Mouse (Mus musculus): ENCODE data around the gene 4930558K02Rik. TPM values are rescaled to one million over a fixed set of nuclear protein-coding genes. Genes with fewer than 3 reads are reported as not detected.

4930558K02Rik gene
- polyA plus RNA-seq, 1 experiment from 2014 or later, result not detected

DNA sequence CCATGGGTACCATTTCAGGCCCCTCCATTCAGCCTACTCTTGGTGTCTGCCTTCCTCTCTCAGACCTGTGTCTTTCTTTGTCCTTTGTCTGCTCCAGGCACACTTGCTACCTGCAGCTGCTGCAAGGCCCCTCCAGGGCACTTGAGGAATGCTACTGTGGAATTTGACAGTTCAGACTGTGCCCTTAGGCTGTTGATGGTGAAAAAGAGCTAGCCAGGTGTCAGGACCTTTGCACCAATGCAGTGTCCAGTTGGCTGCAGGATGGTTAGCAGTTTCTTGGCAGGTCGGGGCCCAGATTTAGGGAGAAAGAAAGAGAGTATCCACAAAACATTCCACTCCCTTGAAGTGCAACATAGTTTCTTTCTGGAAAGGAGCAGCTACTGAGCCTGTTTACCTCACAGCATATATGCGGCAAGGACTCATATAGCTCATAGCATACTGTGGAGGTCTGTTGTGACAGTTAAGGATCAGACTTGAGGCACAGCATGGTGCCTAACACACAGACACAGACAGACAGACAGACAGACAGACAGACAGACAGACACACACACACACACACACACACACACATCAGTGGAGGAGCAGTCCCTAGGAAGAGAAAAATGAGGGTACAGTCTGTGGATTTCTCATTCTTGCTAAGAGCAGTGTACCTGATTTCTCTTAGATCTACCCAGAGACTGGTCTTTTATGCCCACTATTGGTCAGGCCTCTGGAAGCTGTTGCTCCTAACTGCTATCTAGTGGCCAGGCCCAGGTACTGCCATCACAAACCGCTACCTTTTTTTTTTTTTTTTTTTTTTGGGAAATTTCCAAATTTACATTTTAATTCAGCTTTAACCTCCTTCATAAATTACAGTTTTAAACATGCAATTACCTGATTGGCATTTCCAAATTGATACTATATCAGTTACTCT is 16.7 kb downstream of the 4930558K02Rik start:
- no peak for ATAC-seq (ENCODE audit: insufficient number of reproducible peaks, insufficient read depth, low FRiP score, low read depth)
- Histone ChIP-seq H3K9ac (ENCODE audit: low read length) (no peak overlapping the region), H3K27ac (replicated peaks in 1 of 2; ENCODE audit: control insufficient read depth in 1 of 2, insufficient read depth in 1 of 2, low read depth in 2 of 2, low read length in 2 of 2) (no peak overlapping the region), H3K4me1 (ENCODE audit: control insufficient read depth in 2 of 2, insufficient read depth in 2 of 2, low read length in 2 of 2) (peaks cover 0 to 2% of the 10 kb centered on the region in 2 experiments; a peak in 2 of 4 replicates), H3K9me3 (ENCODE audit: control insufficient read depth, low read length) (no peaks in the 10 kb centered on the region), H3K4me2 (ENCODE audit: low read length) (no peak overlapping the region), H3K36me3 (ENCODE audit: control insufficient read depth, insufficient read depth, low read length) (no peaks in the 10 kb centered on the region), H3K4me3 (ENCODE audit: control insufficient read depth in 1 of 2, insufficient read depth in 1 of 2, low read depth in 1 of 2, low read length in 2 of 2) (no peak overlapping the region), H3K27me3 (ENCODE audit: control insufficient read depth, insufficient read depth, low read length) (no peaks in the 10 kb centered on the region)
- WGBS, result 49% methylated on average over 3 of the region's 3 CpGs

DNA sequence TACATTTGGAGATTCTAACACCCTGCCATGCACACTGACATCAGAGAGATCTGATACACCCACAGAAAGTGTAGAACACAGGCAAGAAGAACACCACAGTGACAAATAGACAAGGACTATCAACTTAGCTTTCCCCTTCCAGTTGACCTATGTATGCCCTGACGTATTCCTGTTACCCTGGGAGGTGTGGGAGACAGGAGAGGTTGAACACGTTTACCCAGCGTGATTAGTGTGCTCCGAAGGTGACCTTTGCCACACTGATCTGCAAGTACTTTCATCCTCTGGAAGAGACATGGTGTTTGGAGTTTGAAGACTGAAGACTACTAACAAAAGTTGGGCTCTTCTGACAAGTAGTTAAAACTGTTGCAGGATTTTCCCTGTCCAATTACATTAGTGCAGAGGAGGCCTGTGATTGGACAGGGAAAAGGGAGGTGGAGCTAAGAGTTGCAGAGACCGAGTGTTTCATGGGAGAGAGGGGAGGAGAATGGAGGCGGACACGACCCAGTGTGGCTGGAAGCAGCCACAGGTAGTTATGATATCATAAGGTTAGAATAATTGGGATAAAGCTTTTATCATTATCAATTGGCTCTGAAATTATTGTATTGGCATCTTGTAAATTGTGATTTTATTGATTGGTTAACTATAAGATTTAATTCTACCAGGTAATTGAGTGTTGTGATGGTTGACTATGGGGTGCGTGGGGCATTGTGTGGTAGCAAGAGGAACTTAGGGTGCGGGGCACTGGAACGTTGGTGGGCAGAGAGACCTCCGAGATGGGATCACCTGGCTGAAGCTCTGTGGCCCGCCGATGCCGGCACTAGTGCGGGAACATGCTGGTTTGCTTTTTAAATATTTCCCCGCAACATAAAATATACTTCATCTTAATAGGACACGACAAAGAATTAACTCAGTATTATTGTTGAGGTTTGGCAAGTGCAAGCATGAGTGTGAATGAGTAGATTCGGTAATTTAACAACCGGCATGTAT is 21.2 kb downstream of the 4930558K02Rik start:
- no peak overlapping the region for H3K27ac ChIP-seq (replicated peaks in 1 of 2; ENCODE audit: control insufficient read depth in 1 of 2, insufficient read depth in 1 of 2, low read depth in 2 of 2, low read length in 2 of 2)
- H3K9ac ChIP-seq (ENCODE audit: low read length), result no peak overlapping the region
- no peak for ATAC-seq (ENCODE audit: insufficient number of reproducible peaks, insufficient read depth, low FRiP score, low read depth)
- no peak overlapping the region for H3K4me2 ChIP-seq (ENCODE audit: low read length)
- no peaks in the 10 kb centered on the region for H3K9me3 ChIP-seq (ENCODE audit: control insufficient read depth, low read length)
- no peak overlapping the region for H3K4me3 ChIP-seq (ENCODE audit: control insufficient read depth in 1 of 2, insufficient read depth in 1 of 2, low read depth in 1 of 2, low read length in 2 of 2)
- H3K4me1 ChIP-seq (ENCODE audit: control insufficient read depth in 2 of 2, insufficient read depth in 2 of 2, low read length in 2 of 2), result peaks cover 0 to 2% of the 10 kb centered on the region in 2 experiments; a peak in 2 of 4 replicates
- H3K36me3 ChIP-seq (ENCODE audit: control insufficient read depth, insufficient read depth, low read length), result no peaks in the 10 kb centered on the region
- WGBS, result 72% methylated on average over 19 of the region's 19 CpGs
- no peaks in the 10 kb centered on the region for H3K27me3 ChIP-seq (ENCODE audit: control insufficient read depth, insufficient read depth, low read length)

DNA sequence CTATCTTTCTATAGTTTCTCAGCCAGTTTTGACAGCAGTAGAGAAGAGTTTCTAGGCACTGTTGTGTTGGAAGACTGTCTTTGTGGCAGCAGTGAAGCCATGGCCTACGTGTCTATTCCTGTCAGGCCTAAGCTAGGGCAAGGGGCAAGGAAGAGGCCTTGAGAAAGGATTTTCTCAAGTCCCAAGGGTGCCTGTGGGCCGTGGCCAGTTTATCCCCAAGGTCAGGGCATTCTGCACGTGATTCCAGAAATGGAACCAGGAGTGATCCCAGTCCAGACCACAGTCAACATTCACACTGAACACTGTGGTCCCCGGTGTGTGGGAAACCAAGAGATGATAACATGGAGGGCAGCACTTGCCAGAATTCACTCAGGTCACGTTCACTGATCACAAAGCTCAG is 23.6 kb downstream of the 4930558K02Rik start:
- Histone ChIP-seq H3K27me3 (ENCODE audit: control insufficient read depth, insufficient read depth, low read length) (no peaks in the 10 kb centered on the region), H3K9ac (ENCODE audit: low read length) (no peak overlapping the region), H3K4me2 (ENCODE audit: low read length) (no peak overlapping the region), H3K4me1 (ENCODE audit: control insufficient read depth in 2 of 2, insufficient read depth in 2 of 2, low read length in 2 of 2) (no peaks in the 10 kb centered on the region; a peak in 1 of 4 replicates), H3K4me3 (ENCODE audit: control insufficient read depth in 1 of 2, insufficient read depth in 1 of 2, low read depth in 1 of 2, low read length in 2 of 2) (no peak overlapping the region), H3K27ac (replicated peaks in 1 of 2; ENCODE audit: control insufficient read depth in 1 of 2, insufficient read depth in 1 of 2, low read depth in 2 of 2, low read length in 2 of 2) (no peak overlapping the region), H3K36me3 (ENCODE audit: control insufficient read depth, insufficient read depth, low read length) (no peaks in the 10 kb centered on the region), H3K9me3 (ENCODE audit: control insufficient read depth, low read length) (no peaks in the 10 kb centered on the region)
- 51% methylated on average over 5 of the region's 5 CpGs for WGBS
- ATAC-seq (ENCODE audit: insufficient number of reproducible peaks, insufficient read depth, low FRiP score, low read depth), result no peak

DNA sequence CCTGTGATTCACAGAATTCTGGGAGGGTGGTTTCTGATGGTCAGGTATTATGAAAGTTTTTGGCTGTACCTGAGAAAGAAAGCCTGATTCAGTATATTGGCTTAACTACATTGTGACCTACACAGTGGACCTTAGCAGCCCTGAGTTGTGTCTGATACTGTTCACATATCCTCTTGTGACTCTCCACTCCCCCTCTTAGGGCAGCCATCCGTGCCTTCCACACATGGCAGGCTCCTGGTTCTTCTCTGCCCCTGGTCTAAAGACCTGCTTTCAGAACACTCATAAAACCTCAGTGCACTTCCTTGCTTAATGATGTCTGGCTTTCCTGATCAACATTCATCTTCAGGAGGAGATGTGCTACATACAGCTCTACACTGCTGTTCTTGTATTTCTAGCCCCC is 26.8 kb downstream of the 4930558K02Rik start:
- H3K27me3 ChIP-seq (ENCODE audit: control insufficient read depth, insufficient read depth, low read length), result no peaks in the 10 kb centered on the region
- no peak for ATAC-seq (ENCODE audit: insufficient number of reproducible peaks, insufficient read depth, low FRiP score, low read depth)
- no peak overlapping the region for H3K4me2 ChIP-seq (ENCODE audit: low read length)
- H3K27ac ChIP-seq (replicated peaks in 1 of 2; ENCODE audit: control insufficient read depth in 1 of 2, insufficient read depth in 1 of 2, low read depth in 2 of 2, low read length in 2 of 2), result no peak overlapping the region
- WGBS, result 45% methylated on average over 1 of the region's 1 CpGs
- H3K9ac ChIP-seq (ENCODE audit: low read length), result no peak overlapping the region
- H3K36me3 ChIP-seq (ENCODE audit: control insufficient read depth, insufficient read depth, low read length), result no peaks in the 10 kb centered on the region
- H3K4me3 ChIP-seq (ENCODE audit: control insufficient read depth in 1 of 2, insufficient read depth in 1 of 2, low read depth in 1 of 2, low read length in 2 of 2), result no peak overlapping the region
- H3K9me3 ChIP-seq (ENCODE audit: control insufficient read depth, low read length), result no peaks in the 10 kb centered on the region
- H3K4me1 ChIP-seq (ENCODE audit: control insufficient read depth in 2 of 2, insufficient read depth in 2 of 2, low read length in 2 of 2), result no peaks in the 10 kb centered on the region; a peak in 1 of 4 replicates

DNA sequence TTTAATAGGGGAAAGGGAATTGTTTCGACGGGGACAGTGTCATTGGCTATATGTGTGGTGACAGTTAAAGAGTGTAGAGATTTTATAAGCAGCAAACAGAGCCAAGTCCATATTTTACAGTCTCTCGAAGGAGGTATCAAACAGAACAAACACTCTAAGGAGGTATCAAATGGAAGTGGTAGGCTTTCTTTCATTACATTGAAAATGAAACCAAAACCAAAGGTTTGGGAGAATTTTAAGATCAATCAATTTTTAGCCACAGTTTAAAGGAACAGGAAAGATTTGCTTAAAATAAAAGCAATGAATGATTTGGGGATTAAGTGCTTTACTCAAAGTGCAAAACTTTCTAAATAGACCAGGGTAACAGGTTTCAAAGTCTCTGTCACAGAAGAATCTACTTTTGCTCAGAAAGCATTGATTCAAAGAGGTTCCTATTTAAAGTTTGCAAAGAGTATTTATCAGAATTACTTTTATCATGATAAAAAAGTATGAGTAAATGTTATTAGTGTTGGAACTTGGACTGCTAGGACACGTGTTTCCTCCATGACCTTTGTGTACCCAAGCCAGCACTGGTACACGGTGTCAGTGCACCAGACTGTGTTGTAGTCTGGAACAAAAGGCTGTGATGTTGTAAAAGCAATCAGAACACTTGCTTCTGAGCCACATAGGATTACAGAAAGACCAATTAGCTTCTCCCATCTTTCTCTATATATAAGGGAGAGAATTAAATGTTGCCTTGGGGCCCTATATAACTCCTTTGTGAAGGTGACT is 28.2 kb downstream of the 4930558K02Rik start:
- 74% methylated on average over 5 of the region's 5 CpGs for WGBS
- H3K9me3 ChIP-seq (ENCODE audit: control insufficient read depth, low read length), result no peaks in the 10 kb centered on the region

DNA sequence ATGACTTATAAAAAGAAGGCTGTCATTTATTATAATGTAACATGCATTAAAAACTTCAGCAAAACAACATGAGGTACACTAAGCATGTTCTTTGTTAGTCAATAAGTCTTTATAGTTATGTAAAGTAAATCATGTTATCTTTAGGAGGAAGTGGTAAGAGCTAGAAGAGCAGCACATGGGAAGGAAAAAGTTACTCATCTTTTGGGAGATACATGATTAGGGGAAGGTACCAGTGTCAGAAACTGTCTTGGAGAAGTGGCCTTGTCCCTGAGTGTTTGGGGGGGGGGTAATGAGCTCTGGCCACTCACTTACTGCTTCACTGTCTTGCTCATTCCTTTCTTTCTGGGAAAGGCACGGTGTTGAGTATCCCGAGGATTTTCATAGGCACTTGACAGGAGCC is 37.4 kb downstream of the 4930558K02Rik start:
- no peak overlapping the region for H3K9ac ChIP-seq (ENCODE audit: low read length)
- no peak for ATAC-seq (ENCODE audit: insufficient number of reproducible peaks, insufficient read depth, low FRiP score, low read depth)
- WGBS, result 70% methylated on average over 2 of the region's 2 CpGs

More for the DNA sequence above, 28.2 kb downstream of the 4930558K02Rik start:
- H3K4me3 ChIP-seq (ENCODE audit: control insufficient read depth in 1 of 2, insufficient read depth in 1 of 2, low read depth in 1 of 2, low read length in 2 of 2), result no peak overlapping the region
- H3K4me2 ChIP-seq (ENCODE audit: low read length), result no peak overlapping the region
- no peak overlapping the region for H3K9ac ChIP-seq (ENCODE audit: low read length)
- no peaks in the 10 kb centered on the region for H3K27me3 ChIP-seq (ENCODE audit: control insufficient read depth, insufficient read depth, low read length)
- no peaks in the 10 kb centered on the region for H3K36me3 ChIP-seq (ENCODE audit: control insufficient read depth, insufficient read depth, low read length)
- H3K4me1 ChIP-seq (ENCODE audit: control insufficient read depth in 2 of 2, insufficient read depth in 2 of 2, low read length in 2 of 2), result no peaks in the 10 kb centered on the region; a peak in 1 of 4 replicates
- no peak overlapping the region for H3K27ac ChIP-seq (replicated peaks in 1 of 2; ENCODE audit: control insufficient read depth in 1 of 2, insufficient read depth in 1 of 2, low read depth in 2 of 2, low read length in 2 of 2)
- ATAC-seq (ENCODE audit: insufficient number of reproducible peaks, insufficient read depth, low FRiP score, low read depth), result no peak

DNA sequence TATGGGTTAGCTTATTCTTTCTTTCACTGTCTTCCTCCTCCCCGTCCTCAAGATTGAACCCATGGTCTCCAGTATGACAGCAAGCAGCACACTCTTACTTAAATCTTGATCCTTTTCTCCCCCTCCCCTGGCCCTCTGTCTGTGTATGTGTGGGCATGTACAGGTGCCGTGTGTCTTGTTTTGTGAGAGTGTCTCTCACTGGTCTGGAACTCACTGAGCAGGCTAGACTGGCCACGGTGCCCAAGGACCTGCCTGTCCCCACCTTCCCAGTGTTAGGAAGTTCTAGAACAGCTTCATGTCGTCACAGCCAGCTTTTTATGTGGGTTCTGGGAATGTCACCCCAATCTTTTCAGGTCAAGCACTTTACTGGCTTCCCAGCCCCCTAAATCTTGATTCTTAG is 47.1 kb downstream of the 4930558K02Rik start:
- no peaks in the 10 kb centered on the region for H3K36me3 ChIP-seq (ENCODE audit: control insufficient read depth, insufficient read depth, low read length)
- WGBS, result 79% methylated on average over 4 of the region's 4 CpGs

More for the DNA sequence above, 37.4 kb downstream of the 4930558K02Rik start:
- H3K4me1 ChIP-seq (ENCODE audit: control insufficient read depth in 2 of 2, insufficient read depth in 2 of 2, low read length in 2 of 2), result no peaks in the 10 kb centered on the region
- H3K4me3 ChIP-seq (ENCODE audit: control insufficient read depth in 1 of 2, insufficient read depth in 1 of 2, low read depth in 1 of 2, low read length in 2 of 2), result no peak overlapping the region
- H3K9me3 ChIP-seq (ENCODE audit: control insufficient read depth, low read length), result no peaks in the 10 kb centered on the region
- no peak overlapping the region for H3K4me2 ChIP-seq (ENCODE audit: low read length)
- no peak overlapping the region for H3K27ac ChIP-seq (replicated peaks in 1 of 2; ENCODE audit: control insufficient read depth in 1 of 2, insufficient read depth in 1 of 2, low read depth in 2 of 2, low read length in 2 of 2)
- no peaks in the 10 kb centered on the region for H3K36me3 ChIP-seq (ENCODE audit: control insufficient read depth, insufficient read depth, low read length)
- no peaks in the 10 kb centered on the region for H3K27me3 ChIP-seq (ENCODE audit: control insufficient read depth, insufficient read depth, low read length)

More for the DNA sequence above, 47.1 kb downstream of the 4930558K02Rik start:
- Histone ChIP-seq H3K9me3 (ENCODE audit: control insufficient read depth, low read length) (no peaks in the 10 kb centered on the region), H3K27ac (replicated peaks in 1 of 2; ENCODE audit: control insufficient read depth in 1 of 2, insufficient read depth in 1 of 2, low read depth in 2 of 2, low read length in 2 of 2) (no peak overlapping the region), H3K4me1 (ENCODE audit: control insufficient read depth in 2 of 2, insufficient read depth in 2 of 2, low read length in 2 of 2) (no peaks in the 10 kb centered on the region), H3K9ac (ENCODE audit: low read length) (no peak overlapping the region), H3K4me3 (ENCODE audit: control insufficient read depth in 1 of 2, insufficient read depth in 1 of 2, low read depth in 1 of 2, low read length in 2 of 2) (no peak overlapping the region), H3K4me2 (ENCODE audit: low read length) (no peak overlapping the region), H3K27me3 (ENCODE audit: control insufficient read depth, insufficient read depth, low read length) (no peaks in the 10 kb centered on the region)
- no peak for ATAC-seq (ENCODE audit: insufficient number of reproducible peaks, insufficient read depth, low FRiP score, low read depth)

Measured in heart, embryonic 14.5 days (tissue).